Mouse (Mus musculus) kidney, adult 2 months (tissue): ENCODE measurements at regions not wholly inside any gene's neighbourhood (a gene's known extent, or its start where the extent isn't known, plus 50 kb on each side); places are given as distances from the start of the nearest gene placed in this dataset.

Source experiments
- DNase-seq: peaks from one replicate; pipeline ENCODE4 v3.0.0; 2021
- H3K27ac ChIP-seq: fragments of 200-500 bp; 2 replicates; pipeline ENCODE4 v1.5.1; 2012; ENCODE audit warnings: low read depth, low read length, control low read depth, inconsistent platforms; ENCODE audit not compliant: insufficient read depth
- H3K27me3 ChIP-seq: fragments of 200-500 bp; replicated peaks from 2 replicates; pipeline ENCODE4 v1.6.1; 2012; ENCODE audit warnings: mild to moderate bottlenecking, moderate library complexity, low read length, inconsistent platforms; ENCODE audit not compliant: control insufficient read depth, insufficient read depth
- H3K36me3 ChIP-seq: fragments of 200-500 bp; 2 replicates; pipeline ENCODE4 v1.6.1; 2012; ENCODE audit warnings: mild to moderate bottlenecking, moderate library complexity, low read length, inconsistent platforms; ENCODE audit not compliant: control insufficient read depth, insufficient read depth
- H3K4me1 ChIP-seq: fragments of 200-500 bp; 2 replicates; pipeline ENCODE4 v1.6.1; 2011; ENCODE audit warnings: low read length; ENCODE audit not compliant: control insufficient read depth, insufficient read depth
- H3K4me3 ChIP-seq: fragments of 200-500 bp; 2 replicates; pipeline ENCODE4 v1.5.1; 2011; ENCODE audit warnings: mild to moderate bottlenecking, low read depth, low read length, control low read depth; ENCODE audit not compliant: insufficient read depth
- CTCF ChIP-seq: fragments of 200-500 bp; conservative IDR thresholded peaks from 2 replicates; pipeline ENCODE4 v1.5.1; 2011; ENCODE audit warnings: low read depth, mild to moderate bottlenecking, control low read depth, low read length, moderate library complexity, mixed read lengths; ENCODE audit not compliant: insufficient read depth, insufficient read length
- POLR2A ChIP-seq: fragments of 200-500 bp; IDR thresholded peaks from one replicate; pipeline ENCODE4 v1.6.1; 2011; ENCODE audit warnings: low read depth, low read length, control low read depth
- WGBS: fragments of 180-500 bp; shearing (Covaris S2); methylation state at CpG from one replicate; pipeline ENCODE4 v1.1.7; 2018; 5-methylcytosine and 5-hydroxymethylcytosine counted together

- DNase-seq: no peak
- no peak overlapping the region for H3K27ac ChIP-seq
- no peaks in the 10 kb centered on the region for H3K36me3 ChIP-seq
- H3K4me3 ChIP-seq: no peak overlapping the region
- no peaks in the 10 kb centered on the region for H3K4me1 ChIP-seq
- TF ChIP-seq POLR2A (no peak), CTCF (no peak)
- WGBS: 66% methylated on average over 1 of the region's 1 CpGs
- H3K27me3 ChIP-seq: no peaks in the 10 kb centered on the region
These were observed 331.2 kb upstream of the Celf2 start for GRCm38 (mm10) chr2:7840612-7841011.

GRCm38 (mm10) chr2:7837877-7838276 is 328.5 kb upstream of the Celf2 start:
- TF ChIP-seq POLR2A (no peak), CTCF (no peak)
- Histone ChIP-seq H3K27ac (no peak overlapping the region), H3K4me3 (no peak overlapping the region), H3K36me3 (no peaks in the 10 kb centered on the region), H3K4me1 (no peaks in the 10 kb centered on the region), H3K27me3 (no peaks in the 10 kb centered on the region)
- DNase-seq: no peak
- WGBS: 40% methylated on average over 3 of the region's 3 CpGs

GRCm38 (mm10) chr2:7831239-7831638 is 321.9 kb upstream of the Celf2 start:
- Histone ChIP-seq H3K36me3 (no peaks in the 10 kb centered on the region), H3K27me3 (no peaks in the 10 kb centered on the region), H3K4me1 (no peaks in the 10 kb centered on the region), H3K4me3 (no peak overlapping the region), H3K27ac (no peak overlapping the region)
- no peak for TF ChIP-seq POLR2A
- no peak for TF ChIP-seq CTCF
- 84% methylated on average over 4 of the region's 4 CpGs for WGBS
- DNase-seq: no peak

- WGBS: 58% methylated on average over 7 of the region's 7 CpGs
- no peak for TF ChIP-seq POLR2A
- TF ChIP-seq CTCF: no peak
- H3K27me3 ChIP-seq: no peaks in the 10 kb centered on the region
These were observed 316.9 kb upstream of the Celf2 start for GRCm38 (mm10) chr2:7826272-7826671.

GRCm38 (mm10) chr2:7796415-7796814 is 287.1 kb upstream of the Celf2 start:
- 58% methylated on average over 2 of the region's 2 CpGs for WGBS
- Histone ChIP-seq H3K4me3 (no peak overlapping the region), H3K27ac (no peak overlapping the region), H3K27me3 (no peaks in the 10 kb centered on the region), H3K4me1 (no peaks in the 10 kb centered on the region), H3K36me3 (no peaks in the 10 kb centered on the region)
- no peak for DNase-seq
- no peak for TF ChIP-seq CTCF
- no peak for TF ChIP-seq POLR2A

More at GRCm38 (mm10) chr2:7826272-7826671, 316.9 kb upstream of the Celf2 start:
- H3K36me3 ChIP-seq: no peaks in the 10 kb centered on the region
- DNase-seq: no peak
- no peaks in the 10 kb centered on the region for H3K4me1 ChIP-seq
- H3K27ac ChIP-seq: no peak overlapping the region
- H3K4me3 ChIP-seq: no peak overlapping the region

- Histone ChIP-seq H3K4me1 (no peaks in the 10 kb centered on the region), H3K36me3 (no peaks in the 10 kb centered on the region), H3K4me3 (no peak overlapping the region), H3K27ac (no peak overlapping the region), H3K27me3 (no peaks in the 10 kb centered on the region)
- TF ChIP-seq POLR2A (no peak), CTCF (no peak)
- 71% methylated on average over 2 of the region's 2 CpGs for WGBS
- no peak for DNase-seq
These were observed 283.2 kb upstream of the Celf2 start for GRCm38 (mm10) chr2:7792456-7793145.

- no peak for TF ChIP-seq CTCF
- Histone ChIP-seq H3K4me1 (no peaks in the 10 kb centered on the region), H3K27me3 (no peaks in the 10 kb centered on the region), H3K36me3 (no peaks in the 10 kb centered on the region), H3K4me3 (no peak overlapping the region), H3K27ac (no peak overlapping the region)
- DNase-seq: no peak
- 67% methylated on average over 2 of the region's 2 CpGs for WGBS
These were observed 269.2 kb upstream of the Celf2 start for GRCm38 (mm10) chr2:7778610-7779009.
